Comparison of ENCODE assay signal across 19 mouse cellular contexts in the genomic region with DNA sequence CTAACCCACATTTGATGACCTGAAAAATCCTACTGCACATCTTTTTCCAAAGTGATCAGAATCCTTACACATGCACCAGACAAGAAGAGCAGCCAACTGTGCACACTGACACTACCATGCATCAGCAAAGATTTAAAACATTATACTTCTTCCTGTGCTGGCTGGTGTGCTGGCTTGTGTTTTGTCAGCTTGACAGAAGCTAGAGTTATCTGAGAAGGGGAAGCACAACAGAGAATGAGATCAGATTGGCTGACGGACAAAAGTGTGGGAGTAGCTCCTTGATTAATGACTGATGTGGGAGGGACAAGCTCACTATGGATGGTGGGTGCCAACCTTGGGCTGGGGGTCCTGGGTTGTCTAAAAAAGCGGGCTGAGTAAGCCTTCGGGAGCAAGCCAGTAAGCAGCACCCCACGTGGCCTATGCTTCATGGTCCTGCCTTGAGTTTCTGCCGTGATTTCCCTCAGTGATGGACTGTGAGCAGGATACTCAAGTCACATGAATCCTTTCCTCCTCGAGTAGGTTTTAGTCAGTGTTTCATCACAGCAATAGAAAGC.
"Had no signal": no experiment of that assay in that cellular context is flagged by ENCODE, and none has a peak within 500 bp of the region (broad histone marks: within the 10 kb centered on the region; RNA-seq: fewer than 3 reads in every experiment).

No protein-coding gene starts in this region.

- H3K4me3 ChIP-seq: layer of hippocampus, adult 2 months; left cerebral cortex, adult 2 months; limb, embryonic 10.5 days; liver, embryonic 15.5 days; midbrain, embryonic 10.5 days; myocyte; neural tube, embryonic 12.5 days had no signal

- H3K27ac ChIP-seq: layer of hippocampus, adult 2 months; left cerebral cortex, adult 2 months; limb, embryonic 10.5 days; liver, embryonic 15.5 days; midbrain, embryonic 10.5 days; neural tube, embryonic 12.5 days had no signal

- DNase-seq: kidney, postnatal 10 days; lung, embryonic 14.5 days; lung, postnatal 10 days; lung, postnatal 4 days; midbrain, embryonic 14.5 days; retina, postnatal 1 day; right cerebral cortex, postnatal 4 days; spleen, adult 18-20 months; thymus, postnatal 36 days had no signal

- ATAC-seq: inflammation-experienced regulatory T-cells, adult 6 months; intestine, postnatal 0 days had no signal

- H3K27me3 ChIP-seq: liver, embryonic 15.5 days; neural tube, embryonic 12.5 days had no signal

- H3K4me2 ChIP-seq: liver, embryonic 11.5 days; liver, embryonic 15.5 days; lung, embryonic 14.5 days; neural tube, embryonic 12.5 days had no signal

- H3K9me3 ChIP-seq: limb, embryonic 10.5 days; liver, embryonic 15.5 days; midbrain, embryonic 10.5 days; neural tube, embryonic 12.5 days had no signal

- H3K4me1 ChIP-seq: midbrain, embryonic 10.5 days; neural tube, embryonic 12.5 days had no signal

- H3K9ac ChIP-seq: liver, embryonic 15.5 days; lung, embryonic 14.5 days; neural tube, embryonic 12.5 days had no signal
